Mouse (Mus musculus) heart, postnatal 10 days (tissue): Measurements from ENCODE around the gene Ehbp1. TPM values are rescaled to one million over a fixed set of nuclear protein-coding genes. Genes with fewer than 3 reads are reported as not detected.

ENCODE experiments used
- DNase-seq, 2 experiments: peaks; one replicate each; pipeline ENCODE4 v3.0.0; 2021
- intact Hi-C: fragments of 180-260 bp; cut with DNase I; formaldehyde crosslinking; loops from one replicate; pipeline ENCODE4 v1.15.1; 2025
- total RNA-seq, 2 experiments: library from RNA; stranded (reverse); gene quantifications; 2 replicates each; pipeline ENCODE4 v1.2.3; 2021

Ehbp1 gene
- total RNA-seq, 2 experiments from 2014 or later, result 100 to 119 TPM

- DNase-seq, result peak; percentile 98
These were observed 55.1 kb downstream of the Ehbp1 start for GRCm38 (mm10) chr11:22286885-22287512.

GRCm38 (mm10) chr11:22286371-22286872, 55.7 kb downstream of the Ehbp1 start:
- intact Hi-C loops, result loop anchor here (5.0 kb wide), 2 partner anchors 331 to 696 kb away; partner anchors contain the start of genes Commd1 and Gm28048
- DNase-seq, result peak; percentile 63 to 69

More at GRCm38 (mm10) chr11:22286885-22287512, 55.1 kb downstream of the Ehbp1 start:
- intact Hi-C loops, result loop anchor here (5.0 kb wide), 2 partner anchors 330 to 695 kb away; partner anchors contain the start of genes Commd1 and Gm28048

- DNase-seq, result no peak
- intact Hi-C loops, result no loop called here
These were observed 65.4 kb downstream of the Ehbp1 start for GRCm38 (mm10) chr11:22276656-22277055.

GRCm38 (mm10) chr11:22274144-22274543, 67.9 kb downstream of the Ehbp1 start:
- intact Hi-C loops, result no loop called here
- DNase-seq, result no peak

- DNase-seq, result no peak
- intact Hi-C loops, result no loop called here
These were observed 68.7 kb downstream of the Ehbp1 start for GRCm38 (mm10) chr11:22273378-22273777.

GRCm38 (mm10) chr11:22271889-22272288, 70.2 kb downstream of the Ehbp1 start:
- DNase-seq, result no peak
- intact Hi-C loops, result no loop called here

- DNase-seq, result no peak
These were observed 72.4 kb downstream of the Ehbp1 start for GRCm38 (mm10) chr11:22269643-22270042.

GRCm38 (mm10) chr11:22269173-22269572, 72.9 kb downstream of the Ehbp1 start:
- intact Hi-C loops, result no loop called here
- DNase-seq, result no peak

More at GRCm38 (mm10) chr11:22269643-22270042, 72.4 kb downstream of the Ehbp1 start:
- intact Hi-C loops, result no loop called here

- DNase-seq, result no peak
These were observed 75.1 kb downstream of the Ehbp1 start for GRCm38 (mm10) chr11:22267014-22267413.

GRCm38 (mm10) chr11:22255418-22255817, 86.7 kb downstream of the Ehbp1 start:
- intact Hi-C loops, result no loop called here
- DNase-seq, result no peak

More at GRCm38 (mm10) chr11:22267014-22267413, 75.1 kb downstream of the Ehbp1 start:
- intact Hi-C loops, result no loop called here

- intact Hi-C loops, result no loop called here
- DNase-seq, result no peak
These were observed 92.7 kb downstream of the Ehbp1 start for GRCm38 (mm10) chr11:22249363-22249762.

- intact Hi-C loops, result no loop called here
- no peak for DNase-seq
These were observed 94.4 kb downstream of the Ehbp1 start for GRCm38 (mm10) chr11:22247736-22248135.

GRCm38 (mm10) chr11:22247069-22247468, 95.0 kb downstream of the Ehbp1 start:
- DNase-seq, result peak; percentile 32 to 34
- intact Hi-C loops, result no loop called here

- intact Hi-C loops, result no loop called here
- no peak for DNase-seq
These were observed 106.5 kb downstream of the Ehbp1 start for GRCm38 (mm10) chr11:22235558-22235957.

GRCm38 (mm10) chr11:22234739-22235138, 107.4 kb downstream of the Ehbp1 start:
- no peak for DNase-seq
- intact Hi-C loops, result no loop called here

GRCm38 (mm10) chr11:22230906-22231305, 111.2 kb downstream of the Ehbp1 start:
- intact Hi-C loops, result no loop called here

GRCm38 (mm10) chr11:22225619-22226018, 116.5 kb downstream of the Ehbp1 start:
- DNase-seq, result peak; percentile 26 to 58

More at GRCm38 (mm10) chr11:22230906-22231305, 111.2 kb downstream of the Ehbp1 start:
- no peak for DNase-seq

GRCm38 (mm10) chr11:22218222-22218621, 123.9 kb downstream of the Ehbp1 start:
- intact Hi-C loops, result no loop called here
- DNase-seq, result no peak

More at GRCm38 (mm10) chr11:22225619-22226018, 116.5 kb downstream of the Ehbp1 start:
- intact Hi-C loops, result loop anchor here (1.0 to 5.0 kb wide), 4 partner anchors 211 to 732 kb away; partner anchors contain the start of gene Tmem17

GRCm38 (mm10) chr11:22216941-22217340, 125.2 kb downstream of the Ehbp1 start:
- intact Hi-C loops, result no loop called here
- DNase-seq, result no peak

GRCm38 (mm10) chr11:22206611-22207010, 135.5 kb downstream of the Ehbp1 start:
- peak in 1 of 2 experiments; percentile 41 for DNase-seq
- intact Hi-C loops, result loop anchor here (5.0 to 10.0 kb wide), 2 partner anchors 212 to 554 kb away; no protein-coding TSS in a partner anchor

- intact Hi-C loops, result loop anchor here (5.0 to 10.0 kb wide), 2 partner anchors 211 to 554 kb away; no protein-coding TSS in a partner anchor
- DNase-seq, result no peak
These were observed 135.9 kb downstream of the Ehbp1 start for GRCm38 (mm10) chr11:22206191-22206590.

GRCm38 (mm10) chr11:22203413-22203812, 138.7 kb downstream of the Ehbp1 start:
- DNase-seq, result no peak
- intact Hi-C loops, result loop anchor here (10.0 kb wide), 1 partner anchor 209 kb away; no protein-coding TSS in a partner anchor
